Mouse (Mus musculus) lung, postnatal 25 days (tissue): ENCODE results near the gene Fam50b.

Experiments used
- DNase-seq: peaks from one replicate; pipeline ENCODE4 v3.0.0; 2022; ENCODE audit warnings: low spot score

The Fam50b gene

GRCm38 (mm10) chr13:34794426-34794825 lies 59.8 kb downstream of the Fam50b start:
- peak; percentile 56 for DNase-seq
